Mouse (Mus musculus): ENCODE data around the gene Dnah12.

- TF ChIP-seq TAL1 (IDR thresholded peaks at IDR 0.05; ENCODE audit: low read length) (no peak), GATA1 (IDR thresholded peaks at IDR 0.05; ENCODE audit: low read length) (no peak)
Measured at GRCm38 (mm10) chr14:26879976-26880375, 186.9 kb downstream of the Dnah12 start.
